Mouse (Mus musculus) layer of hippocampus, postnatal 14 days (tissue): ENCODE results near the gene C87436. TPM values are rescaled to one million over a fixed set of nuclear protein-coding genes. Genes with fewer than 3 reads are reported as not detected.
A peak's percentile ranks its signal among the peaks of the same experiment; 100 is the strongest.

Experiments
- DNase-seq, 2 experiments: peaks; one replicate each; pipeline ENCODE4 v3.0.0; 2021 to 2022; ENCODE audit warnings: low spot score in 2 of 2, mixed read lengths in 1 of 2
- total RNA-seq, 2 experiments: library from RNA; stranded (reverse); gene quantifications; 2 replicates each; pipeline ENCODE4 v1.2.3; 2021

Gene C87436
- total RNA-seq, 2 experiments from 2014 or later, result 16.8 to 17.1 TPM

- no peak for DNase-seq
Measured at GRCm38 (mm10) chr6:86420491-86420890, 17.7 kb upstream of the C87436 start.

- DNase-seq, result no peak
Measured at GRCm38 (mm10) chr6:86426358-86426757, 11.8 kb upstream of the C87436 start, which contains the start of gene Gm44790. TSS of gene Gm44790 (plus strand) at chr6:86426658.

- DNase-seq, result no peak
Measured at GRCm38 (mm10) chr6:86431531-86431930, 6.6 kb upstream of the C87436 start.

GRCm38 (mm10) chr6:86433696-86434095, 4.5 kb upstream of the C87436 start:
- DNase-seq, result no peak

- peak in 1 of 2 experiments; percentile 48 for DNase-seq
Measured at GRCm38 (mm10) chr6:86437711-86438110, 463 bp upstream of the C87436 start.

- DNase-seq, result no peak
Measured at GRCm38 (mm10) chr6:86439119-86439496, 934 bp downstream of the C87436 start.

GRCm38 (mm10) chr6:86439531-86439930, 1.4 kb downstream of the C87436 start:
- DNase-seq, result no peak

GRCm38 (mm10) chr6:86441571-86441970, 3.4 kb downstream of the C87436 start:
- no peak for DNase-seq

GRCm38 (mm10) chr6:86445551-86445950, 7.4 kb downstream of the C87436 start:
- no peak for DNase-seq

- DNase-seq, result no peak
Measured at GRCm38 (mm10) chr6:86446927-86447568, 8.9 kb downstream of the C87436 start.

- DNase-seq, result no peak
Measured at GRCm38 (mm10) chr6:86456727-86457126, 18.6 kb downstream of the C87436 start.

- no peak for DNase-seq
Measured at GRCm38 (mm10) chr6:86463079-86463478, 24.9 kb downstream of the C87436 start.

- DNase-seq, result peak in 1 of 2 experiments; percentile 13
Measured at GRCm38 (mm10) chr6:86471317-86471716, 33.1 kb downstream of the C87436 start.

GRCm38 (mm10) chr6:86471760-86472099, 33.6 kb downstream of the C87436 start:
- DNase-seq, result no peak

- peak; percentile 100 for DNase-seq
Measured at GRCm38 (mm10) chr6:86472100-86472955, 34.2 kb downstream of the C87436 start.

- peak; percentile 13 to 21 for DNase-seq
Measured at GRCm38 (mm10) chr6:86473077-86473476, 34.9 kb downstream of the C87436 start.

GRCm38 (mm10) chr6:86474072-86474471, 35.9 kb downstream of the C87436 start:
- no peak for DNase-seq

GRCm38 (mm10) chr6:86474646-86475181, 36.5 kb downstream of the C87436 start:
- no peak for DNase-seq

- DNase-seq, result no peak
Measured at GRCm38 (mm10) chr6:86475462-86476167, 37.4 kb downstream of the C87436 start.

- DNase-seq, result no peak
Measured at GRCm38 (mm10) chr6:86476931-86477330, 38.8 kb downstream of the C87436 start.

- no peak for DNase-seq
Measured at GRCm38 (mm10) chr6:86479311-86479710, 41.1 kb downstream of the C87436 start.

GRCm38 (mm10) chr6:86479816-86480188, 41.6 kb downstream of the C87436 start:
- no peak for DNase-seq
